Mouse (Mus musculus) forebrain, embryonic 10.5 days (tissue): ENCODE measurements at regions not wholly inside any gene's neighbourhood (a gene's known extent, or its start where the extent isn't known, plus 50 kb on each side); places are given as distances from the start of the nearest gene placed in this dataset.
"Not testable (repeated sequence)": the region's sequence is repeated elsewhere in the genome, so short reads cannot be mapped to it uniquely, and the experiment has no call there.

Experiments used
- DNase-seq: peaks from one replicate; pipeline ENCODE4 v3.0.0-alpha.2; 2017; ENCODE audit warnings: low spot score; ENCODE audit errors: extremely low spot score
- H3K27ac ChIP-seq: fragments of 300-500 bp; sonication (generic); 2 replicates; pipeline ENCODE4 v1.5.1; 2016; ENCODE audit warnings: mild to moderate bottlenecking
- H3K27me3 ChIP-seq: fragments of 300-500 bp; sonication (generic); 2 replicates; pipeline ENCODE4 v1.6.1; 2016; ENCODE audit warnings: mild to moderate bottlenecking; ENCODE audit not compliant: poor library complexity, severe bottlenecking
- H3K36me3 ChIP-seq: fragments of 300-500 bp; sonication (generic); replicated peaks from 2 replicates; pipeline ENCODE4 v1.6.1; 2016; ENCODE audit warnings: mild to moderate bottlenecking, moderate library complexity
- H3K4me1 ChIP-seq: fragments of 300-500 bp; sonication (generic); 2 replicates; pipeline ENCODE4 v1.6.1; 2016
- H3K4me3 ChIP-seq: fragments of 300-500 bp; sonication (generic); 2 replicates; pipeline ENCODE4 v1.5.1; 2016; ENCODE audit warnings: mild to moderate bottlenecking, moderate library complexity
- H3K9me3 ChIP-seq: fragments of 300-500 bp; sonication (generic); 2 replicates; pipeline ENCODE4 v1.6.1; 2016; ENCODE audit warnings: mild to moderate bottlenecking, moderate library complexity
- WGBS: fragments of 180-500 bp; shearing (Covaris S2); methylation state at CpG from one replicate; pipeline ENCODE4 v1.1.7; 2016; 5-methylcytosine and 5-hydroxymethylcytosine counted together

DNA sequence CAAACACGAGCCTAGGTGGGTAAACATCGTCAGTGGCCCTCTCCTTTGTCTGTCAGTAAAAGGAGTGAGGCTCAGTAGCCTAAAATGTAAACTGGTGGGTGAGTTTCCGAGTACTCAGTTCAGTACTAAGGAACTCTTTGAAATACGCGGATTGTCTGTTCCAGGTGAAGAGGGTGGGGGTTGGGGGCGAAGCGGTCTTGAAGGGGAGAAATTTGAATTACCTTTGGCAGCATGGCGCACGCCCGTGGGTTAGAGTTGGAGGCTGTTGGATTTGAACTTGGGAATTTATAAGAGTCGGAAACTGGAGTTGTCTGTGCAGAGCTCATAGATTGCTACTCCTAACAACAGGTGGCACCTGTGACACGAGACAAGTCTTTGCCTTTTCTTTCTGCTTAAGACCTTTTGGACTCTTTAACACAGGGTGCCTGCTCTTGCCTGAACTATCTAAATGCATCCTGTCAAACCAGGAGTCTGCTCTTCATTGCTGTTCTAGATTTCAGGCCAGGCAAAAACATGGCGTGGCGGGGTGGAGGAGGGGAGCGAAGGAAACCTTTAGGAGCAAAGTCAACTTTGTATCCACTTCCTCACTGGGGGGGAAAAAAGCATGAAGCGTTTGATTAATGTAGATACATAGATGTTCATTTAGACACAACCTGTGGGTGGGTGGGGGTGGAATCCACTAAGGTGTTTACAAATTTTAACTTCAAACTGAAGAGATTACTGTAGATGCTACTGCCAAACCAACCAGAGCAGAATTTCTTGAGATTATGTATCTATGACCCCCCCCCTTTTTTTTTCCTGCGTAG, 89.0 kb upstream of the Rpl34 start:
- H3K27ac ChIP-seq, result peak overlapping the region; percentile 81

DNA sequence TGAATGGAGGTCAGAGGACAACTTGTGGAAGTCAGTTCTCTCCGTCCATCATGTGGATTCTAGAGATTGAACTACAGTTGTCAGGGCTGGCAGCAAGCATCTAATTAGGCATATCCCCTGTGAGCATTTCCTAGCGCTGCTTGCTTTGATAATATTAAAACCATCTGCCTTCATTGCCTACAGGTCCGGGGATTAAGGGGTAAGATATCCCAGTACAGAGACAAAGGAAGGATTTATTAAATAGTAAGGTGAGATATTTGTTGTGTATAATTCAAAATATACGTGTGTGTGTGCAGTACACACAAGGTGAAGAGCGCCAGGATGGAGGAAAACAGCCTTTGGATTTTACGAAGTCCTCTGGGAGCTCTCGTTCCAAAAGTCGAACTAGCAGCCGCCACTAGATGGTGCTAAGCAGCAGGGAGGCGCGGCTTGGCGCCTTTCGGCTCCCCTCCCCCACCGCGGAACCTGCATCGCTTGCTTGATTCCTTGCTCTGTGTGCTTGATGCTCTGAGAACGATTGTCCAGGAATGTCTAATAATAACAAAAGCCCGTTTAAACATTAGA, 88.4 kb upstream of the Rpl34 start:
- 5% methylated on average over 18 of the region's 18 CpGs for WGBS
- peak; percentile 89 for DNase-seq
- Histone ChIP-seq H3K27ac (peak overlapping the region; percentile 81), H3K4me3 (peak overlapping the region; percentile 43), H3K36me3 (no peaks in the 10 kb centered on the region), H3K9me3 (no peaks in the 10 kb centered on the region), H3K4me1 (peaks cover 16% of the 10 kb centered on the region), H3K27me3 (no peaks in the 10 kb centered on the region)

More for the DNA sequence above, 89.0 kb upstream of the Rpl34 start:
- Histone ChIP-seq H3K4me3 (peak overlapping the region; percentile 43), H3K36me3 (no peaks in the 10 kb centered on the region), H3K9me3 (no peaks in the 10 kb centered on the region), H3K4me1 (peaks cover 16% of the 10 kb centered on the region), H3K27me3 (no peaks in the 10 kb centered on the region)
- 42% methylated on average over 17 of the region's 17 CpGs for WGBS
- DNase-seq, result peak; percentile 34

DNA sequence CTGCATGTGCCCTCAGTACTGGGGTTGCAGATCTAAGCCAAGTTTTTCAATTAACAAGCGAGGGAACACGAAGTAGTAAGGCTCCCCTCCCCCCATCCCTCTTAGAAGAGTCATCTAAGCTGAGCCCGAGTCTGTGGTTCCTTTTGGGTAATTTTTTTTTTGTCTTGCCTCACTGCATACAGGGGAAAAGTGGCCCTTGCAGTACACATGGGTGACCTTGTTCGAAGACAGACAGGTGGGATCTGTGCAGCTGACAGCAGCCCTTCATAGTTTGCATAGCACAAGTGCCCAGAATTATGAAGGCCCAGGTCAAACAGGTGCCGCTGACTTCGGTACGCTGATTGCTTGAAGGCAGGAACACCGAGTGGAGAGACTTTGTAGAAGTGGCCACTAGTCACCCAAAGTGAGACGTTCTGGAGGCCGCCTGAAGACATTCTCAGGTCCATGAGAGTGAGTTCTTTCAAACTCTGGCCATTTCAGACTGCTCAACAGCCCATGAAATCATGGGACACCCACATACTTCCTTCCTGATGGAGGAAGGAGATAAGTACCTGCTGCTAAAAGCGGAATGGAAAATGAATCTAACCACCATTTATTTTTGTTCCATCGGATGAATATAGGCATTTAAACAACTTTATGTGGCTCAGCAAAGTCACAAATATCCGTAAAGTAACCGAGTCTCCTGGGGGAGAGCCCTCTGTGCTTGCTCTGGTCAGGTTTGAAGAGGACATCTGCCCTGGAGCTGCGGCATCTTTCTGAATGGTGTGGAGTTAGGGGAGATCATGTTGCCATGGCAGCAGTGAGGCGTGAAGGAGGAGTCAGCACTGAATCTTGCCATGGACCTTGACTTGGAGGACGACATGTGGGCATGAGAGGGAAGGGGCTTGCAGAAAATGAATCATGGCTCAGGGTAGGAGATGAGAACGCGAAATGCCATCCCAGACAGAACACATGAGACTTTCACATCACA, 79.8 kb upstream of the Rpl34 start:
- WGBS, result 78% methylated on average over 19 of the region's 19 CpGs
- H3K36me3 ChIP-seq, result no peaks in the 10 kb centered on the region
- no peak for DNase-seq
- no peak overlapping the region for H3K4me3 ChIP-seq
- H3K4me1 ChIP-seq, result peaks cover 9% of the 10 kb centered on the region
- H3K27me3 ChIP-seq, result no peaks in the 10 kb centered on the region
- H3K27ac ChIP-seq, result no peak overlapping the region
- H3K9me3 ChIP-seq, result no peaks in the 10 kb centered on the region; the same call in 1 of the 2 replicates

DNA sequence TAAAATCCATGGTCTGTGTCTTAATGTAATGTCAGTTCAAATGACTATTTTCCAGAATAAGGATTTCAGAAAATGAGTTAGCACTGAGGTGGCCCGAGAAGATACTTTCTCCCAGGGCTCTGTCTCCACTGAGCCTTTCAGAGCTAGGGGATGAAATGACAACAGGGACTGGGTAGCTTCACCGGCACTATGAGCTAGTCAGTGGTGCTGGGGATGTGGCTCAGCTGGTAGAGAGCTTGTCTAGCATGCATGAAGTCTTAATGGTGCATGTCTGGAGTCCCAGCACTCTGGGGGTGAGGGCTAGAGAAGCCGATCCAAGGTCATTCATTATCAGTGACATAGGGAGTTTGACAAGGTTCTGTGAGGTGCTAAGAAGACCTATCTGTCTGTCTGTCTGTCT, 75.1 kb upstream of the Rpl34 start:
- no peaks in the 10 kb centered on the region for H3K27me3 ChIP-seq
- H3K4me1 ChIP-seq, result peaks cover 26% of the 10 kb centered on the region
- 91% methylated on average over 3 of the region's 3 CpGs for WGBS
- H3K4me3 ChIP-seq, result no peak overlapping the region
- H3K36me3 ChIP-seq, result no peaks in the 10 kb centered on the region
- no peaks in the 10 kb centered on the region; the same call in 1 of the 2 replicates for H3K9me3 ChIP-seq
- no peak overlapping the region for H3K27ac ChIP-seq
- no peak for DNase-seq

DNA sequence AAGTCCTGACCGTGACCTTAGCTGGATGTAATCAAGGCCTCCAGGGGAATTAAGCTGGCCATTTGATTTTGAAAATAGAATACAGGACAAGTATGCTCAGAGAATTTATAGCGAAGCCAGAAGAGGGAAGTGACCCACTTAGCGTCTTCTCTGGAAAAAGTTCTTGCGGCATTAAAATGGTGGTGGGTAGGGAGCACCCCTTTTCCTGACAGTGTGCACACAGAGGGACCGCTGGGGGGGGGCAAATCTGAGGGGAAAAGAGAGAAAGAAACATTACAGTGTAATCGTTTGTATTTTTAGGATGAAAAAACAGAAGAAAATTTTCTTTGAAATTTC, 74.1 kb upstream of the Rpl34 start:
- DNase-seq, result no peak
- Histone ChIP-seq H3K4me3 (no peak overlapping the region), H3K4me1 (peaks cover 20% of the 10 kb centered on the region), H3K9me3 (no peaks in the 10 kb centered on the region; the same call in 1 of the 2 replicates), H3K27ac (peak overlapping the region; percentile 35; the same call in 1 of the 2 replicates), H3K36me3 (no peaks in the 10 kb centered on the region), H3K27me3 (no peaks in the 10 kb centered on the region)
- 78% methylated on average over 6 of the region's 6 CpGs for WGBS

DNA sequence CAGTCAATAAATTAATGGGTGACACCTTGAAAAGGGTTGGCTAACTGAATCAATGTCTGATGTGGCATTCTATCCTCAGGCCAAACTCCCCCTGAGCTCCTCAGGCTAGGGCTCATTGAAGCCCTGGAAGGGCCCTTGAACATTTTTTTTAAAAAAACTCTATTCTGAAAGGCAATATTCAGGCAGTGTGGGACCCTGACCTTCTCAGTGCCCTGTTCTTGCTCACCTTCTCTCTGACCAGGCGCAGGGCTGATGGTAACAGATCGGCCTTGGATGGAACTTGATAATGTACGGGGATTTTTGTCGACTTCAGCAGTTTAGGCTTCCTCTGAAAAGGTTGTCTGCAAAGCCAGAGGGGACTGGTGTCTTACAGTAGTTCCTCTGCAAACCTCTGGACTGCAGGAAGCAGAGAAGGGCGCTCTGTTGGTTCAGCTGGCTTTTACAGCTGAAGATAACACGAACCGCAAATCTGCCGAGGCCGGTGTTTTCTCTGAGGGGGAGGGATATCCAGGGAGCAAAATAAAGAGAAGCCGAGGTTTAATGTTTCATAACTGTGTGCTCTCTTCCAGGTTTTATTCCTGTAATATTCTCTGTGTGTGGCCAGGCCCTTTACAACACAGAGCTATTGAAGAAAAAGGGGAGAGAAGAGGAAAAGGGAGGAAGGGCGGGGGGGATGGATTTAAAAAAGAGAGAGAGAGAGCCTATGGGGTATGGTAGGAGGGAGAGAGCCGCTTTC, 73.6 kb upstream of the Rpl34 start:
- DNase-seq, result no peak
- Histone ChIP-seq H3K27me3 (no peaks in the 10 kb centered on the region), H3K36me3 (no peaks in the 10 kb centered on the region), H3K9me3 (no peaks in the 10 kb centered on the region; the same call in 1 of the 2 replicates), H3K4me3 (no peak overlapping the region), H3K27ac (peak overlapping the region; percentile 35; the same call in 1 of the 2 replicates), H3K4me1 (peaks cover 20% of the 10 kb centered on the region)
- 72% methylated on average over 12 of the region's 12 CpGs for WGBS

DNA sequence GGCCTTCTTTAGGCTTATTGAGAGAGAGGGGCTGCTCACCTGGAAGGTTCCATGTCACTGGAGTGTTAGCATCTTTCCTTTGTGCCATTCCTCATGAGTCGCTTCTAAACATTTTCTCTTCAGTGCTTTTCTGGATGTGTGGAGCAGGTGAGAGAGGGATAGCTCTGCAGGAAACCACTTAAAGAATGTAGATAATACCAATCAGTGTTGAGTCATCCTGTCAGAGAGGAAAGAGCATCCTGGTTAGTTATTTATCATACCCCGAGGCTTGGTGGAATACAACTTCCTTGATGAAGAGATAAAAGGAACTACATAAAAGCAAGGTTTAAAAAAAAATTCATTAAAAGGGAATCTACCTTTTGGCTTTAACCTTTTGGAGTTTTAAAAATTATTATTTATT, 69.8 kb upstream of the Rpl34 start:
- Histone ChIP-seq H3K4me1 (peaks cover 20% of the 10 kb centered on the region), H3K27me3 (no peaks in the 10 kb centered on the region), H3K4me3 (no peak overlapping the region), H3K27ac (no peak overlapping the region), H3K36me3 (no peaks in the 10 kb centered on the region), H3K9me3 (no peaks in the 10 kb centered on the region)
- DNase-seq, result no peak
- WGBS, result 85% methylated on average over 2 of the region's 2 CpGs

DNA sequence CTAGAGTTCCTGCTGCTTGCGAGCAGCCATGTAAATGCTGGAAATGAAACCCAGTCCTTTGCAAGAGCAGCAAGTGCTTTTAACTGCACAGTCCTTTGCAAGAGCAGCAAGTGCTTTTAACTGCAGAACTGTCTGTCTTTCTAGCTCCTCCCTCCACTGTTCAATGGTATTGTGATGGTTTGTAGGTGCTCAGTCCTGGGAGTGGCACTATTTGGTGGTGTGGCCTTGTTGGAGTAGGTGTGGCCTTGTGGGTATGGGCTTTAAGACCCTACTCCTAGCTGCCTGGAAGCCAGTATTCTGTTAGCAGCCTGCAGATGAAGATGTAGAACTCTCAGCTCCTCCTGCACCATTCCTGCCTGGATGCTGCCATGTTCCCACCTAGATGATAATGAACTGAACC, 67.8 kb upstream of the Rpl34 start:
- not testable (repeated sequence) for H3K27ac ChIP-seq, H3K36me3 ChIP-seq

DNA sequence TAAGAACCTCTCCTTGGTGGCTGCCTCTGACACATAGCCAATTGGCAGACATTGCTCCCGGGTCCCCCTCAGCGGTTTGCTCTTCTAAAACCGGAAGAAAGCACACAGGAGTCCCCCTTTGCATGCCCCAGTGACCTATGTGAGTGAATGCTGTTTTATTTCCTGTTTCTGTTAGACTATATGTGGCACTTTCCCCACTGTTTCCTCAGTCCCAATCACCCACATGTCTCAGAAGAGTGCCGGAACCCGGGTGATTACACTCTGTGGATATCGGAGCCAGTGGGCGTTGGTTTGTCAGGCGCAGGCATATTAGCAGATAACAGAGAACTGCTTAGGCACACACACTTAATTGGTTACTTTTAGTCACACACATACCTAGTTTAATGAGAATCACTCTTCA, 66.3 kb upstream of the Rpl34 start:
- DNase-seq, result no peak

More for the DNA sequence above, 67.8 kb upstream of the Rpl34 start:
- WGBS, result 97% methylated on average over 1 of the region's 1 CpGs
- H3K4me3 ChIP-seq, DNase-seq, H3K9me3 ChIP-seq, H3K27me3 ChIP-seq, H3K4me1 ChIP-seq: not testable (repeated sequence)

DNA sequence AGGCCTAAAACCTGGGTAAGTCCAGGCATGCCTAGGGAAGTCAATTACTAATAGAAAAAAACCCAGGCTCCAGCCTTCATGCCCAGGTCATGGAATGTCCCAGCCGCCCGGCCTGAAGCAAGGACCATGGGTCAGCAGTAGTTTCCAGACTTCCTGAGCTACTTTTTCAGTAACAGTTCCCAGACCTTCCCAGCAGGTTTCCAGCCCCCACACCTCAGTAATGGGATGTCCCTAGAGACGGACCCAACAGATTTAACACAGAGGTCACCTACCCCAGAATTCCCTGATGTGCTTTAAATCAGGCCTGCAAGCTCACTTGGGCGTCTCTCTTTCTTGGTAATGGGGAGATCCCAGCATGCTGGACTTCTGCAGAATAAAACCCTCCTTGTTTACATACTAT, 65.2 kb upstream of the Rpl34 start:
- Histone ChIP-seq H3K27ac (no peak overlapping the region), H3K9me3 (no peaks in the 10 kb centered on the region), H3K27me3 (no peaks in the 10 kb centered on the region), H3K4me1 (0 out of 2 replicates have a peak, but pooled peaks cover 4% of the 10 kb centered on the region), H3K36me3 (no peaks in the 10 kb centered on the region), H3K4me3 (no peak overlapping the region)
- WGBS, result 83% methylated on average over 4 of the region's 4 CpGs
- no peak for DNase-seq

More for the DNA sequence above, 66.3 kb upstream of the Rpl34 start:
- Histone ChIP-seq H3K36me3 (no peaks in the 10 kb centered on the region), H3K27ac (no peak overlapping the region), H3K27me3 (no peaks in the 10 kb centered on the region), H3K9me3 (no peaks in the 10 kb centered on the region), H3K4me3 (no peak overlapping the region), H3K4me1 (0 out of 2 replicates have a peak, but pooled peaks cover 4% of the 10 kb centered on the region)
- WGBS, result 86% methylated on average over 8 of the region's 8 CpGs

DNA sequence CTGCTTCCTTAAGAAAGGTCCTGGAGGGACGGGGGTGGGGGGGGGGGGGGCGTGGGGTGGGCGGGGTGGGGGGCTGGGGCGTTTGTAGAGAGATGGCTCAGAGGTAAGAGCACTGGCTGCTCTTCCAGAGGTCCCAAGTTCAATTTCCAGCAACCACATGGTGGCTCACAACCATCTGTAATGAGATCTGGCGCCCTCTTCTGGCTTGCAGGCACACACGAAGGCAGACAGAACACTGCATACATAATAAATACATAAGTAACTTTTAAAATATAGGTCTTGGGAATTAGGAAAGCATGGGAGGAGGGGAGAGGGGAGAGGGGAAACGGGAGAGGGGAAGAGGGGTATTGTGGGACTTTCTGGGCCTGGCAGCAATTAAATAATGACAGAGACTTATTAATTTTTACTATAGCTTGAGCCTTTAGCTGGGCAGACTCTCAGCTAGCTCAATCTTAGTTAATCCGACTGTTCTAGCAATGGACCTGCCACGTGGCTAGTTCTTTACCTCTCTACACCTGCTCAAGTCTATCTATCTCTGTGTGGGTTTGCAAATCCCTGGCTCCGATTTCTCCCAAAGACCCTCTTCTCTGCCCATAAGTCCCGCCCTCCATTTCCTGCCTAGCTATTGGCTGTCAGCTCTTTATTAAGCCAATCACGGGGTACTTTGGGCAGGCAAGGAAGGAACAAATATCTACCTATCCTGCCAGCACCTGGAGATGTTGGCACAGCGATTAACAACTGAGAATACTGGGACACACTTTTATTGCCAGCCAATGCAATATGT, 64.1 kb upstream of the Rpl34 start:
- Histone ChIP-seq H3K4me1 (0 out of 2 replicates have a peak, but pooled peaks cover 4% of the 10 kb centered on the region), H3K9me3 (no peaks in the 10 kb centered on the region), H3K4me3 (no peak overlapping the region), H3K27ac (no peak overlapping the region), H3K27me3 (no peaks in the 10 kb centered on the region), H3K36me3 (no peaks in the 10 kb centered on the region)
- 34% methylated on average over 10 of the region's 13 CpGs for WGBS
- no peak for DNase-seq
